Mouse (Mus musculus) gastrocnemius, postnatal 25 days (tissue): ENCODE measurements around the gene Olfr538. TPM values are rescaled to one million over a fixed set of nuclear protein-coding genes. Genes with fewer than 3 reads are reported as not detected.
"Not testable (repeated sequence)": the region's sequence is repeated elsewhere in the genome, so short reads cannot be mapped to it uniquely, and the experiment has no call there.

Source experiments
- DNase-seq: peaks from one replicate; pipeline ENCODE4 v3.0.0; 2022
- long read RNA-seq, 2 experiments: library from polyadenylated mRNA; stranded (forward); transcript quantifications; one replicate each; pipeline ENCODE4 v2.0.0; 2021
- total RNA-seq, 2 experiments: library from RNA; stranded (reverse); gene quantifications; 1 replicate in 1 of 2; 2 replicates in 1 of 2; pipeline ENCODE4 v1.2.3; 2021

Gene Olfr538
- not detected for total RNA-seq
- long read RNA-seq, experiment 1: 0 reads
- long read RNA-seq, experiment 2: 0 reads

DNA sequence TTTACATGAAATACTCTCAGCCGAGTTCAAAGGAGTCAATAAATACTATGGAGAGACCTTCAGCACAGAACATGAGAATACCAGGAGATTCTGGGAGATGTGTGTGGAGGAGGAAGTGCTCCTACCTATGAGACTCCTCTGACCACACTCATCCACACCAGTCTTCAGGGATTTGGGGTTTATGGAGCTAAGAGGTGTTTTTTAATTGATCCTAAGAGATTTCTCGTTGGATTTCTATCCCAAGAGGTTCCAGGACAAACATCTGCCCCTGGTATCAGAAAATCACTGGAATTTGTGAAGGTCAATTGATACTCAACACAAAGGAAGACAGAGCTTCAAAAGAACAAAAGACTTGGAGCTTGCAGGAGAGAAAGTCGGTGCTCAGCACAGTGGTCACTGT is at the start of gene Olfr538:
Gene Olfr538 (plus strand): TSS at position 301 of the 400 bp plus-strand sequence.
- no peak for DNase-seq

DNA sequence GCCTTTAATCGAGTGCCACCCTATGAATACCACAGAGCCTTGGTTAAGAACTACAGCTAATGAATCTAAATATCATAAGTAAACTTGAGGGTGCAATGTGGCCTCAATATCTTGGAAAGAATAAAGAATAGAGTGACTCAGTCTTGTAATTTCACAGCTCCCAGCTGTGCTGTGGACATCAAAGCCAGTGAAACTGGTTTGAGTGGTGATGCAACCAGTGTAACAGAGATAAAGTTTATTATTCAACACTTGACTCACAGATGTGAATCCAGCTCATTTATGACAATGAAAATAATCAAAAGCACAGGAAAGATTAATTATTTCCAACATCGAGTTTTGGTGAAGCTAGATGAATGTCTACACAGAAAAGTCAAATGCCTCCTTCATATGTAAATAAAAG is 27.9 kb upstream of the Olfr538 start:
- no peak for DNase-seq

DNA sequence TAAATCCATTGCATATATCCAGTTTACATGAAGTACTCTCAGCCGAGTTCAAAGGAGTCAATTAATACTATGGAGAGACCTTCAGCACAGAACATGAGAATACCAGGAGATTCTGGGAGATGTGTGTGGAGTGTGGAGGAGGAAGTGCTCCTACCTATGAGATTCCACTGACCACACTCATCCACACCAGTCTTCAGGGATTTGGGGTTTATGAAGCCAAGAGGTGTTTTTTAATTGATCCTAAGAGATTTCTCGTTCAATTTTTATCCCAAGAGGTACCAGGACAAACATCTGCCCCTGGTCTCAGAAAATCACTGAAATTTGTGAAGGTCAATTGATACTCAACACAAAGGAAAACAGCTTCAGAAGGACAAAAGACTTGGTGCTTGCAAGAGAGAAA is 33.3 kb downstream of the Olfr538 start, which contains the start of gene Olfr46:
Gene Olfr46 (plus strand): TSS at position 301 of the 400 bp plus-strand sequence.
- DNase-seq: not testable (repeated sequence)

Other genes with a start within 250 kb of the Olfr538 start
- not detected for gene Olfr525, start 247.0 kb upstream of the Olfr538 start, total RNA-seq
- gene Olfr527, start 233.9 kb upstream of the Olfr538 start, total RNA-seq: not detected
- not detected for gene Olfr60, start 206.2 kb upstream of the Olfr538 start, total RNA-seq
- gene Olfr530, start 191.6 kb upstream of the Olfr538 start, total RNA-seq: not detected
- gene Olfr531, start 165.0 kb upstream of the Olfr538 start, total RNA-seq: not detected
- not detected for gene Olfr532, start 146.2 kb upstream of the Olfr538 start, total RNA-seq
- not detected for gene Olfr533, start 104.5 kb upstream of the Olfr538 start, total RNA-seq
- not detected for gene Olfr535, start 83.7 kb upstream of the Olfr538 start, total RNA-seq
- gene Olfr536, start 60.5 kb upstream of the Olfr538 start, total RNA-seq: not detected
- gene Olfr46, start 33.4 kb downstream of the Olfr538 start, total RNA-seq: not detected
- not detected for gene Olfr61, start 61.1 kb downstream of the Olfr538 start, total RNA-seq
- gene Olfr53, start 78.6 kb downstream of the Olfr538 start, total RNA-seq: not detected
- not detected for gene Olfr539, start 92.0 kb downstream of the Olfr538 start, total RNA-seq
- not detected for gene Olfr45, start 114.1 kb downstream of the Olfr538 start, total RNA-seq
- gene Olfr541, start 129.4 kb downstream of the Olfr538 start, total RNA-seq: not detected
- 10 to 100 TPM in 1 of 2 experiments, under 1 TPM in 1; 0.92 to 35.9 TPM for gene Cyp2e1, start 195.9 kb downstream of the Olfr538 start, total RNA-seq
- gene Syce1, start 220.0 kb downstream of the Olfr538 start, total RNA-seq: not detected